Mouse (Mus musculus) liver, embryonic 15.5 days (tissue): ENCODE measurements around the gene Rps6ka1. TPM values are rescaled to one million over a fixed set of nuclear protein-coding genes. Genes with fewer than 3 reads are reported as not detected.
"Not testable (repeated sequence)": the region's sequence is repeated elsewhere in the genome, so short reads cannot be mapped to it uniquely, and the experiment has no call there.

ENCODE experiments used
- ATAC-seq: fragments of 200-750 bp; cut with Nextera tagmentation; 2 replicates; pipeline ENCODE4 v1.8.0; 2017; ENCODE audit warnings: moderate number of reproducible peaks, mild to moderate bottlenecking, moderate library complexity; ENCODE audit not compliant: insufficient read depth
- H3K27ac ChIP-seq: fragments of 300-500 bp; sonication (generic); replicated peaks from 2 replicates; pipeline ENCODE4 v1.5.1; 2015; ENCODE audit warnings: mild to moderate bottlenecking, inconsistent platforms
- H3K27me3 ChIP-seq: fragments of 300-500 bp; sonication (generic); 2 replicates; pipeline ENCODE4 v1.6.1; 2015; ENCODE audit warnings: mild to moderate bottlenecking, inconsistent platforms
- H3K36me3 ChIP-seq: fragments of 300-500 bp; sonication (generic); replicated peaks from 2 replicates; pipeline ENCODE4 v1.6.1; 2015; ENCODE audit warnings: moderate library complexity, mild to moderate bottlenecking, inconsistent platforms
- H3K4me1 ChIP-seq: fragments of 300-500 bp; sonication (generic); replicated peaks from 2 replicates; pipeline ENCODE4 v1.6.1; 2015; ENCODE audit warnings: inconsistent platforms
- H3K4me2 ChIP-seq: fragments of 300-500 bp; sonication (generic); 2 replicates; pipeline ENCODE4 v1.6.1; 2015; ENCODE audit warnings: moderate library complexity, mild to moderate bottlenecking, inconsistent platforms
- H3K4me3 ChIP-seq: fragments of 300-500 bp; sonication (generic); replicated peaks from 2 replicates; pipeline ENCODE4 v1.5.1; 2015; ENCODE audit warnings: mild to moderate bottlenecking, inconsistent platforms
- H3K9ac ChIP-seq: fragments of 300-500 bp; sonication (generic); 2 replicates; pipeline ENCODE4 v1.6.1; 2015; ENCODE audit warnings: moderate library complexity, mild to moderate bottlenecking, inconsistent platforms
- H3K9me3 ChIP-seq: fragments of 300-500 bp; sonication (generic); replicated peaks from 2 replicates; pipeline ENCODE4 v1.6.1; 2016; ENCODE audit warnings: inconsistent platforms
- WGBS: fragments of 180-500 bp; shearing (Covaris S2); methylation state at CpG from one replicate; pipeline ENCODE4 v1.1.7; 2015; ENCODE audit warnings: mixed read lengths; ENCODE audit not compliant: insufficient replicate concordance; 5-methylcytosine and 5-hydroxymethylcytosine counted together
- polyA plus RNA-seq: library from polyadenylated mRNA; unstranded; fragments of >200 nt; fragmentation: Nextera tagmentation; extraction: Ambion mirVana; gene quantifications from 2 replicates; pipeline ENCODE4 v1.2.1, GENCODE M21; 2015

Gene Rps6ka1
- polyA plus RNA-seq, 1 experiment from 2014 or later, result 68.0 TPM

DNA sequence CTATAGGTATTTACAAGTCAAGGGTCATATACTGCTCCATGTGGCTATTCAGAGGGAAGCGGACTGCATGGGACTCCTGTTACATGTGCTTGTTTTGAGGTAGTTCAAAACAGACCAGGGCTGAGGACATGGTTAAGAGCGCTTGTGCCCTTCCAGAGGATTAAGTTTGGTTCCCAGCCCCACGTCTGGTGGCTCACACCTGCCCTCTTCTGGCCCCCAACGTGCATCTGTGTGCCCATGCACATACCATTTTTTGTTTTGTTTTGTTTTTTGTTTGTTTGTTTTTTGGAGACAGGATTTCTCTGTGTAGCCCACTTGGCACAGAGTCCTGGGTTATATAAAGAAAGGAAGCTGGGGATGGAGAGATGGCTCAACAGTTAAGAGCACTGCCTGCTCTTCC lies 30.1 kb downstream of the Rps6ka1 start:
- Histone ChIP-seq H3K36me3 (peaks cover 98% of the 10 kb centered on the region), H3K4me1 (no peaks in the 10 kb centered on the region), H3K27me3 (no peaks in the 10 kb centered on the region), H3K27ac (no peak overlapping the region), H3K9ac (no peak overlapping the region), H3K4me3 (no peak overlapping the region), H3K4me2 (no peak overlapping the region), H3K9me3 (no peaks in the 10 kb centered on the region)
- WGBS, result 71% methylated on average over 4 of the region's 4 CpGs
- no peak for ATAC-seq

DNA sequence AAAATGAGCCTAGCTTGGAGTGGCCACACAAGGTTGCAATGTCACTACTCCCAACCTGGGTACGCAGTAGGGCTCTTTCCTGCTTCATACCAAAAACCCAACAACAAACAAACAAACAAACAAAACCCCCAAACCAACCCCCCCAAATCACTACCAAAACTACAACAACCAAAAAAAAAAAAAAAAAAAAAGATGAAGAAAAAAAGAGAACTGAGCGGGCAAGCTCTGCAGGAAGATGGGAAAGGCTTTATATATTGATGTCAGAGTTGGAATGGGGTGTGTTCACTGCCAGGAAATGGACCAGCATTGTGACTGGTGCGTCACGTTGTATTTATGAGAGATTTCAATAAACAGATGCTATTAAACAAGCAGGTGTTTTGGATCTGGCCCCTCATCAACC lies 33.0 kb downstream of the Rps6ka1 start:
- WGBS, result 83% methylated on average over 4 of the region's 4 CpGs

DNA sequence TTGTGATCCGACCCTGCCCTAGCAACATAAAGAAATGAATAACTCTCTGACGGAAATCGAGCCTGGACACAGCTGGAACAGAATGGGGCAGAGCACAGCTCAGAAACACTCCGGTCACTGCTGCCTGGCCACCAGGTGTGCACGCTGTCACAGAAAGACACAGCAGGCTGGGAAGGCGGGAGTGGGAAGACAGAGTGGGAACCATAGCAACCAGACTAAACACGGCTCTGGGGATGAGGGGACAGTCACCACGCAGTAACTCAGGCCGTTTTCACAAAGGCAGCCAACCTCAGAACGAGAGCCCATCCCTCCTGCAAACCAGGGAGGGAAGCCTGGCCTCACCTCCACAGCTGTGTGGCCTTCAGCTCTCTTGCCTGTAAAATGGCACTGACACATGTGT lies 34.0 kb downstream of the Rps6ka1 start:
- Histone ChIP-seq H3K27ac (no peak overlapping the region), H3K27me3 (no peaks in the 10 kb centered on the region), H3K4me1 (no peaks in the 10 kb centered on the region), H3K4me3 (no peak overlapping the region), H3K9me3 (no peaks in the 10 kb centered on the region), H3K4me2 (no peak overlapping the region), H3K36me3 (peaks cover 95% of the 10 kb centered on the region), H3K9ac (no peak overlapping the region)
- ATAC-seq, result no peak
- WGBS, result 80% methylated on average over 10 of the region's 10 CpGs

More for the DNA sequence above, 33.0 kb downstream of the Rps6ka1 start:
- Histone ChIP-seq H3K4me2 (no peak overlapping the region), H3K9ac (no peak overlapping the region), H3K27ac (no peak overlapping the region), H3K4me1 (no peaks in the 10 kb centered on the region), H3K4me3 (no peak overlapping the region), H3K27me3 (no peaks in the 10 kb centered on the region), H3K9me3 (no peaks in the 10 kb centered on the region), H3K36me3 (peaks cover 95% of the 10 kb centered on the region)
- ATAC-seq, result no peak

DNA sequence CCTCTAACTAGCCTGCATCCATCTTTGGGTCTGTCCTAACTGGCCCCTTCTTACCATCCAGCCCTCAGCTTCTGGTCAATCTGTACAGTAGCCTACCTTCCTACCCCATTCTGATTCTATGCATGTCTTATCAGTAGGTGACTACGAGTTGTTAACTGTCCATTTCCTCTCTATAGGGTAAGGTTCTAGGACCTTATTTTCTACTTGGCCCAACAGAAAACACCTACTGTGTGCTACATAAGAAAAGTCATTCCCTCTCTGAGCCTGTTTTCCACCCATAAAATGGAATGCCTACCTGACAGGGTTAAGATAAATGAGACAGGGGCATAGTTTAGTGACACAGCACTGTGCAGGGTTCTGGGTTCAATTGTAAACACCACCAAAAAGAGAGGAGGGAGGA lies 41.0 kb downstream of the Rps6ka1 start:
- no peak overlapping the region for H3K4me3 ChIP-seq
- H3K27ac ChIP-seq, result no peak overlapping the region
- H3K4me1 ChIP-seq, result peaks cover 9% of the 10 kb centered on the region
- no peak overlapping the region for H3K9ac ChIP-seq
- peaks cover 48% of the 10 kb centered on the region for H3K36me3 ChIP-seq
- ATAC-seq, result no peak
- no peak overlapping the region for H3K4me2 ChIP-seq
- WGBS, result 24% methylated on average over 1 of the region's 1 CpGs
- no peaks in the 10 kb centered on the region for H3K27me3 ChIP-seq
- H3K9me3 ChIP-seq, result no peaks in the 10 kb centered on the region

DNA sequence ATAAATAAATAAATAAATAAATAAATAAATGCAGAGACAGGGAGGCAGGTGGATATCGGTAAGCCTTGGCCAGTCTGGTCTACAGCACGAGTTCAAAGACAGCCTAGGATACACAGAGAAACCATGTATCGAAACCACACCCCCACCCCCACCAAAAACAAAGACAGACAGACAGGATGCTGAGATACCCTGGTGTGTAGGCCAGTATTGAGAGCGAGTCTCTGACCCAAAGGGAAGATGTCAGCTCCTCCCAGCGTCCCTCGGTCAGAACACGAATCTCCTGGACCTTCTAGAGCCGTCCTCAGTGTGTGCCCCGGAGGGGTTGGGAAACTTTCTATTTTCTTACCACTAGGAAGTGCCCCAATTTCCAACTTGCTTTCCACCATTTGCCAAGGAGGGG lies 42.5 kb downstream of the Rps6ka1 start:
- Histone ChIP-seq H3K4me3 (no peak overlapping the region), H3K36me3 (peaks cover 33% of the 10 kb centered on the region), H3K9ac (no peak overlapping the region), H3K27me3 (no peaks in the 10 kb centered on the region), H3K4me2 (no peak overlapping the region), H3K27ac (no peak overlapping the region), H3K4me1 (peaks cover 17% of the 10 kb centered on the region), H3K9me3 (no peaks in the 10 kb centered on the region)
- WGBS, result 70% methylated on average over 9 of the region's 9 CpGs
- ATAC-seq, result no peak

DNA sequence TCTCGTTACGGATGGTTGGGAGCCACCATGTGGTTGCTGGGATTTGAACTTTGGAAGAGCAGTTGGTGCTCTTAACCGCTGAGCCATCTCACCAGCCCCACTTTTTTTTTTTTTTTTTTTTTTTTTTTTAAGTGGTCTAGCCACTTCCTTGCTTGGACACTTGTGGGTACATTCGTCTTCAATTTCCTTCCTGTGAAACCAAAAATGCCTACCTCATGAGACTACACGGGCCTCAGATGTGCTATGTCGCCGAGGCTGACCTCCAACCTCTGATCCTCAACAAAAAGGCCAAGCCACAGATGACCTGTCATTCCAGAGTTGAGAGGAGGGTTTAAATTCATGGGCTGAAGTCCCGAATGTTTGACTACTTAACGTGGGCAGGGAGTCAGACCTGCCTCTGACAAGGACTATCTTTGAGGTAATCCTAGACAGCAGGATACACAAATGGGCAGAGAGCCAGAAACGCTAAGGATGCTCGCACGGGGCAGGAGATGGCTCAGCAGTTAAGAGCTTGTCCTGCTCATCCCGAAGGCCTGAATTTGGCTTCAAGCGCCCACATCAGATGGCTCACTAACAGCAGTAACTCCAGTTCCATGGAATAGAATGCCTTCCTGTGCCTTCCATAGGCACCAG lies 43.3 kb downstream of the Rps6ka1 start:
- Histone ChIP-seq H3K27me3 (no peaks in the 10 kb centered on the region), H3K4me1 (peaks cover 17% of the 10 kb centered on the region), H3K27ac (no peak overlapping the region), H3K9me3 (no peaks in the 10 kb centered on the region), H3K4me3 (no peak overlapping the region), H3K36me3 (peaks cover 25% of the 10 kb centered on the region), H3K4me2 (no peak overlapping the region), H3K9ac (no peak overlapping the region)
- no peak for ATAC-seq
- 20% methylated on average over 14 of the region's 14 CpGs for WGBS

DNA sequence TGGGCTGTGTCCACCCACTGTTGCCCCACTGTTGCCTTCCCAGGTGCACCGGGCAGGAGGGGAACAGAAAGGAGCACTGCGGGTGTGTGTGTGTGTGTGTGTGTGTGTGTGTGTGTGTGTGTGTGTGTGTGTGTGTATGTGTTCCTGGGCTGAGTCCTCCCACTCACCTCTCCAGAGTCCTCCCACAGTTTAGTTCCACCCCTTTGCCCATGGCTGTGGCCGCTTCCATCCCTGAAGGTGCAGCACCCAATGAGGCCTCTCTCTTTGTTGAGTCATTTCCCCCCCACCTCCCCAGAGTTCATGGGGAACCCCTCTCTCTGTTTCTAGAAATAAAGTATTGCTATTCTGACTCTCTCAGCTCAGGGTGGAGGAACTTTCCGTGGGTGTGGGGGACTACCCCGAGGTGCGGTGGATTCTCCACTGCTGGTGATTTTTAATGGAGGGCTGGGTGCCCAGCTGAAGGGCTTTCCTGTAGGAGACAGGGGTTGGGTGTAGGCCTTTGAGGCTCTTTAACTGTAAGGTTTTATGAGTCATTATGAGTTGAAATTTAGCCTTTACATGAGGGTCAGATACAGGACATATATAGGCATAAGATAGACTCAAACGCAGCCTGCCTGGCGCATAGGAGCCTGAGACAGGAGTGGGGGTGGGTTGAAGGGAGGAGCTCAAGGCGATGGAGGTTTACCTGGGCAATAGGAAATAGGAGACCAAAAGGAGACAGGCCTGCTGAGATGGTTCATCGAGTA lies 44.4 kb downstream of the Rps6ka1 start:
- no peaks in the 10 kb centered on the region for H3K27me3 ChIP-seq
- H3K36me3 ChIP-seq, result peaks cover 14% of the 10 kb centered on the region
- H3K9me3 ChIP-seq, result no peaks in the 10 kb centered on the region
- H3K4me2 ChIP-seq, result no peak overlapping the region
- no peak overlapping the region for H3K4me3 ChIP-seq
- no peak overlapping the region for H3K9ac ChIP-seq
- 0 out of 2 replicates have a peak, but pooled peaks have one; percentile 8 for ATAC-seq
- peak overlapping the region; percentile 38; the same call in 1 of the 2 replicates for H3K27ac ChIP-seq
- H3K4me1 ChIP-seq, result peaks cover 17% of the 10 kb centered on the region
- 38% methylated on average over 10 of the region's 10 CpGs for WGBS

DNA sequence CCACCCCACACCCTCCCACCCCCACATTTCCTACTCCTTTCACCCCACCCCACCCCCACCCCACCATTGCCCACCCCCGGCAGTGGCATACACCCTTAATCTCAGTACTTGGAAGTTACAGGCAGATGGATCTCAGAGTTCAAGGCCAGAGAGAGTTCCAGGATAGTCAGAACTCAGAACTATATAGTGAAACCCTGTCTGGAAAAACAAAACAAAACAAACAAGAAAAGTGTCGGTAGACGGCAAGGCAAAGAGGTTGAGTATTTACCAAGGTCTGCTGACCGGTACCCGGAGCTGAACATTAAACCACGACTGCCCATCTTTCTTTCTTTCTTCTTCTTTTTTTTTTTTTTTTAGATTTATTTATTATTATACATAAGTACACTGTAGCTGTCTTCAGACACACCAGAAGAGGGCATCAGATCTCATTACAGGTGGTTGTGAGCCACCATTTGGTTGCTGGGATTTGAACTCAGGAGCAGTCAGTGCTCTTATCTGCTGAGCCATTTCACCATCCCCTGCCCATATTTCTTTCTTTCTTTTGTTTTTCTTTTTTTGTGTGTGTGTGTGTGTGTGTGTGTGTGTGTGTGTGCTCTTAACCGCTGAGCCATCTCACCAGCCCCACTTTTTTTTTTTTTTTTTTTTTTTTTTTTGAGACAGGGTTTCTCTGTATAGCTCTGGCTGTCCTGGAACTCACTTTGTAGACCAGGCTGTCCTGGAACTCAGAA lies 45.7 kb downstream of the Rps6ka1 start:
- H3K9ac ChIP-seq, H3K9me3 ChIP-seq, H3K27me3 ChIP-seq, H3K4me3 ChIP-seq, H3K4me2 ChIP-seq, ATAC-seq, H3K36me3 ChIP-seq: not testable (repeated sequence)
- peaks cover 17% of the 10 kb centered on the region for H3K4me1 ChIP-seq
- WGBS, result 70% methylated on average over 7 of the region's 7 CpGs
- H3K27ac ChIP-seq, result peak overlapping the region; percentile 38; the same call in 1 of the 2 replicates

DNA sequence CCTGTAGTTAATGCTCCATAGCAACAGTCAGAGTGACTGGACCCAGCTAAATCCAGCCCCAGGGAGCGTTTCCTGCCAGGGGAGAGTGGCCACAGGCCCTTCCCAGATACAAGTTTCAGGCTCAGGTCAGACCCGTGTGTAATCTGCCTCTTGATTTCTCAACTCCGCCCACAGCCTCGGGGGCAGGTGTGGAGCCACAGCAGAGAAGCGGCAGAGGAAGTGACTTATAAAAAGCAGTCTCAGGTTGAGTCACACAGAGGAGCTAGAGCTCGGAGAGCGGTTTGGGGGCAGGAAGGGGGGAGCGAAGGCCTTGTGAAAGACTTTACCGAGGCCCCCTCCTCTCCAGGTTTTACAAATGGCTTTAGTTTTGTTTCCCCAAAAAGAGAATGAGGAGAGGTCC lies 46.6 kb downstream of the Rps6ka1 start:
- Histone ChIP-seq H3K27ac (peak overlapping the region; percentile 38; the same call in 1 of the 2 replicates), H3K9me3 (no peaks in the 10 kb centered on the region), H3K4me3 (no peak overlapping the region), H3K4me1 (peaks cover 17% of the 10 kb centered on the region), H3K27me3 (no peaks in the 10 kb centered on the region), H3K36me3 (no peaks in the 10 kb centered on the region), H3K9ac (no peak overlapping the region), H3K4me2 (0 out of 2 replicates have a peak overlapping the region, but pooled peaks have one; percentile 10)
- WGBS, result 15% methylated on average over 9 of the region's 9 CpGs
- ATAC-seq, result 0 out of 2 replicates have a peak, but pooled peaks have one; percentile 10

DNA sequence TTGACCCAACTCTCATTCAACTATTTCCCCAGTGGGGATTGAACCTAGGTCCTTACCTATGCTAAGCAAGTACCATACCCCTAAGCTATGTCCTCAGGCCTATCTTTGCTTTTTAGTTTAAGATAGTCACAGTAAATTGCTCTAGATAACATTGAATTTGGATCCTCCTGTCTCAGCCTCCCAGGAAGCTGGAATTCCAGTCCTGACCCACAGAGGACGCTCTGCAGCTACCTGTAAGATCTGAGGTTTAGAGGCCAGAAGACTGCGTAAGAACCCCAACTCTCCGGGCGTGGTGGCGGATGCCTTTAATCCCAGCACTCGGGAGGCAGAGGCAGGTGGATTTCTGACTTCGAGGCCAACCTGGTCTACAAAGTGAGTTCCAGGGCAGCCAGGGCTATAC lies 47.1 kb downstream of the Rps6ka1 start:
- no peaks in the 10 kb centered on the region for H3K36me3 ChIP-seq
- no peak overlapping the region for H3K4me2 ChIP-seq
- no peak overlapping the region for H3K27ac ChIP-seq
- no peak for ATAC-seq
- H3K27me3 ChIP-seq, result no peaks in the 10 kb centered on the region
- peaks cover 17% of the 10 kb centered on the region for H3K4me1 ChIP-seq
- 67% methylated on average over 7 of the region's 7 CpGs for WGBS
- no peaks in the 10 kb centered on the region for H3K9me3 ChIP-seq
- no peak overlapping the region for H3K9ac ChIP-seq
- no peak overlapping the region for H3K4me3 ChIP-seq

DNA sequence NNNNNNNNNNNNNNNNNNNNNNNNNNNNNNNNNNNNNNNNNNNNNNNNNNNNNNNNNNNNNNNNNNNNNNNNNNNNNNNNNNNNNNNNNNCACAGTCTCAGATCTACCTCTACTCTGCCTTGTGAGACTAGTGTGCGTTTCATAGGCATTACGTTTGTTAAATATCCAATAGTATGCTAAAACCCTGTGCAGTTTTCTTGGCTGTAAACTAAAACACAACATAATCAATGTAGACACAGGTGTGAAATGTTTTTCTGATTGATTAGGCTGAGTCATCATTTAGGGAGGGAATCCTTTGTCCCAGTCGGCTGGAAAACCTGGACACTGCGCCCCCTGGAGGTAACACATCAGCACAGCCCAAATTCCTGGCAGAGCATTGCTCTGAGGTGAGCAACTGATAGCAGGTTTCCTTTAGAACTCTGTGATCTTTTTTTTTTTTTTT lies 48.2 kb downstream of the Rps6ka1 start:
- H3K4me3 ChIP-seq, result no peak overlapping the region
- H3K27ac ChIP-seq, result no peak overlapping the region
- no peak for ATAC-seq
- 56% methylated on average over 4 of the region's 4 CpGs for WGBS
- H3K9ac ChIP-seq, result no peak overlapping the region
- H3K36me3 ChIP-seq, result no peaks in the 10 kb centered on the region
- no peak overlapping the region for H3K4me2 ChIP-seq
- peaks cover 13% of the 10 kb centered on the region for H3K4me1 ChIP-seq
- no peaks in the 10 kb centered on the region for H3K27me3 ChIP-seq
- H3K9me3 ChIP-seq, result no peaks in the 10 kb centered on the region
